Mouse (Mus musculus) hindbrain, embryonic 15.5 days (tissue): ENCODE data around the gene Hist1h4h. TPM values are rescaled to one million over a fixed set of nuclear protein-coding genes. Genes with fewer than 3 reads are reported as not detected.

ENCODE experiments used
- ATAC-seq: fragments of 200-750 bp; cut with Nextera tagmentation; 2 replicates; pipeline ENCODE4 v1.8.0; 2017; ENCODE audit warnings: low read depth, moderate number of reproducible peaks, moderate TSS enrichment; ENCODE audit not compliant: low FRiP score
- H3K27ac ChIP-seq: fragments of 300-500 bp; sonication (generic); replicated peaks from 2 replicates; pipeline ENCODE4 v1.5.1; 2015; ENCODE audit warnings: mild to moderate bottlenecking, inconsistent platforms
- H3K27me3 ChIP-seq: fragments of 300-500 bp; sonication (generic); 2 replicates; pipeline ENCODE4 v1.6.1; 2015; ENCODE audit warnings: control low read depth, inconsistent platforms
- H3K36me3 ChIP-seq: fragments of 300-500 bp; sonication (generic); 2 replicates; pipeline ENCODE4 v1.6.1; 2015; ENCODE audit warnings: control low read depth, inconsistent platforms
- H3K4me1 ChIP-seq: fragments of 300-500 bp; sonication (generic); replicated peaks from 2 replicates; pipeline ENCODE4 v1.6.1; 2015; ENCODE audit warnings: control low read depth, inconsistent platforms
- H3K4me2 ChIP-seq: fragments of 300-500 bp; sonication (generic); 2 replicates; pipeline ENCODE4 v1.6.1; 2015; ENCODE audit warnings: moderate library complexity, mild to moderate bottlenecking, inconsistent platforms
- H3K4me3 ChIP-seq: fragments of 300-500 bp; sonication (generic); 2 replicates; pipeline ENCODE4 v1.5.1; 2015; ENCODE audit warnings: mild to moderate bottlenecking, inconsistent platforms
- H3K9ac ChIP-seq: fragments of 300-500 bp; sonication (generic); 2 replicates; pipeline ENCODE4 v1.6.1; 2015; ENCODE audit warnings: inconsistent platforms
- H3K9me3 ChIP-seq: fragments of 300-500 bp; sonication (generic); 2 replicates; pipeline ENCODE4 v1.6.1; 2016; ENCODE audit warnings: control low read depth, inconsistent platforms
- WGBS: fragments of 180-500 bp; shearing (Covaris S2); methylation state at CpG from one replicate; pipeline ENCODE4 v1.1.7; 2015; 5-methylcytosine and 5-hydroxymethylcytosine counted together
- polyA plus RNA-seq: library from polyadenylated mRNA; unstranded; fragments of >200 nt; fragmentation: Nextera tagmentation; extraction: Ambion mirVana; gene quantifications from 2 replicates; pipeline ENCODE4 v1.2.1, GENCODE M21; 2015

The Hist1h4h gene
- polyA plus RNA-seq, 1 experiment from 2014 or later = 1.7 TPM

DNA sequence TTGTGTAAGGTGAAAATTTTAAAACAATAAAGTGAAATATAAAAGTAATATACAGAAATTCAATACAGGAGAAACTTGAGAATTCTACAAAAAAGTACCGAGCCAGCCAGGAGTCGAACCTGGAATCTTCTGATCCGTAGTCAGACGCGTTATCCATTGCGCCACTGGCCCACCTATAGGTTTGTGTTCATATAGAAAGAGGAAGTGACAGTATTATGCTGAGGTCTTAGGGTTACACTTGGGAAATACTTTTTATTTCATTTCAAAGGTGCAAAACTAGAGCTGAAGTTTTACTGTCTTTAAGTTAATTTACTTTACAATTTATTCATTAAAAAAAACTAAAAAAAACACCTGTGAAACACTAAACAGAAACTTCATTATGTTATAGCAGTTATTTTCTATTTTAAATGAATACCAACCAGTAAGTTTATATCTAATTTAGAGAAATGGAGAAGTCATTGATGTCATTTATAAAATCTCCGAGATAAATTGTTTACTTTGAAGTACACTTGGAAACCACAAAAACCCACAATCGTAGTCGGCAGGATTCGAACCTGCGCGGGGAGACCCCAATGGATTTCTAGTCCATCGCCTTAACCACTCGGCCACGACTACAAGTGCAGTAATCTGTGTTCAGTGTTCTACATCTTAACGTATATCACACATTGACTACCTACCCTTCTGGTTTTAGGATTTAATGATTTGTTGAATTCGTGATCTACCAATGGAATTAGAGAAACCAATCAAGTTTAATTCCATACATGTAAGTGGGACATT, 30.2 kb upstream of the Hist1h4h start:
- 0 out of 2 replicates have a peak overlapping the region, but pooled peaks have one; percentile 2 for H3K4me2 ChIP-seq
- 3% methylated on average over 17 of the region's 17 CpGs for WGBS

DNA sequence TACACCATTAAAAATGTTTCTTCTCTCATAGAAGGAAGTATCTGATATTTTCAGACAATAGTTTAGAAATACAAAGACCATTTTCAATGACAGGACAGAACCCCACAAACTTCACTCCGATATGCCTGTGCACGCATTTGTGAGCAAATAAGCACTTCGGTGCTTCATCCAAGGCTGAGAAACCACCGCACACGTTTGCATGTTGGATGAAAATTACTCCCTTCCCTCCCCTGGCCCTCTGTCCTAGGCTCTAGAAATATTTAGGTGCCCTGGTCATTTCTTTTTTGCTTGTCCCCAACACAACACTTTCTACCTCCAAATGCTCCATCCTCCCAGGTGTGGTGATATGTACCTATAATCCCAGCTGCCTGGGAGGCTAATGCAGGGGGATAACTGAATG, 29.3 kb upstream of the Hist1h4h start:
- Histone ChIP-seq H3K4me2 (peak overlapping the region; percentile 11; the same call in 1 of the 2 replicates), H3K27me3 (peaks cover 21% of the 10 kb centered on the region), H3K9me3 (no peaks in the 10 kb centered on the region), H3K9ac (no peak overlapping the region), H3K4me1 (peaks cover 17% of the 10 kb centered on the region; the same call in 1 of the 2 replicates), H3K4me3 (no peak overlapping the region), H3K36me3 (no peaks in the 10 kb centered on the region), H3K27ac (no peak overlapping the region)
- ATAC-seq = no peak
- WGBS = 33% methylated on average over 5 of the region's 5 CpGs

More for the DNA sequence above, 30.2 kb upstream of the Hist1h4h start:
- ATAC-seq = peak; percentile 61; the same call in 1 of the 2 replicates
- Histone ChIP-seq H3K36me3 (no peaks in the 10 kb centered on the region), H3K27me3 (peaks cover 21% of the 10 kb centered on the region), H3K9ac (no peak overlapping the region), H3K27ac (no peak overlapping the region), H3K4me1 (peaks cover 12% of the 10 kb centered on the region; the same call in 1 of the 2 replicates), H3K4me3 (no peak overlapping the region), H3K9me3 (no peaks in the 10 kb centered on the region)

DNA sequence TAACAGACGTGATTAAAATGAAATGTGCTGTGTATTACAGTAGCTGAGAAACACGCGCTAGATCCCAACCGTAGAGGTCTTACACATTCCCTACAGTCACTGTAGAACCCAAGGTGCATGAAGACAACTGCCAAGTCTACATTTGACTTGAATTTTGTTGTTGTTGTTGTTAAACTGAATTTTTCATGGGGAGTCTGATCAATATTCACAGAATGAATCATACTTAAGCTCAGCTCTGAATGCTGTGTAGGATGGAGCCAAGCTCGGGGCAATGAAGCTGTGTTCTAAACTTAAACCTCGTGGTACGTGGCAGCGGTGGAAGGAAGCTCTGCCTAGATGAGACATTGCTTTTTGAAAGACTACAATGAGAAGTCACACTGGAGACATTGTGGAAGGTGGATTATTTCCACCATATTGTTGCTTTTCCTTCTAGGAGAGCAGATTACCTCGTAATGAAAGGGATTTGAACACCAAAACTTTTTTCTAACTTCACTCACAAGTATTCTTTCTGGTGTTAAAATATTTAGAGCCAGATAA, 28.8 kb upstream of the Hist1h4h start:
- peaks cover 17% of the 10 kb centered on the region; the same call in 1 of the 2 replicates for H3K4me1 ChIP-seq
- ATAC-seq = no peak
- WGBS = 34% methylated on average over 9 of the region's 9 CpGs
- H3K27ac ChIP-seq = no peak overlapping the region
- no peak overlapping the region for H3K9ac ChIP-seq
- H3K4me3 ChIP-seq = no peak overlapping the region
- H3K9me3 ChIP-seq = no peaks in the 10 kb centered on the region
- H3K27me3 ChIP-seq = peaks cover 18% of the 10 kb centered on the region
- H3K4me2 ChIP-seq = peak overlapping the region; percentile 11; the same call in 1 of the 2 replicates
- H3K36me3 ChIP-seq = no peaks in the 10 kb centered on the region

DNA sequence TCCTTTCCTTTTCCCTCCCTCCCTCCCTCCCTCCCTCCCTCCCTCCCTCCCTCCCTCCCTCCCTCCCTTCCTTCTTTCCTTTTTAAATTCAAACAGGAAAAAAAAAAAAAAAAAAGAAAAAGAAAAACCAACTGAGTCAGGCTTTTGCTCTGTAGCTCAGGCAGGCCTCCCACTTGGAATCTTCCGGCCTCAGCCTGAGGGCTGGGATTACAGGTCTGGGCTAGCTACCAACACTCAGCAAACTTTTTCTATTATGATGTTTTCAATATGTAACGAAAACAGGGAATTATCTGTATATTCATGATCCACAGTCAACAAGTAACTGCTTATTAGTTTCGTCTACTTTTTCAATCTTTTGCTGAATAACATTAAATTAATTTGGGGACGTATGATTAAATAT, 27.9 kb upstream of the Hist1h4h start:
- no peak for ATAC-seq
- WGBS = 41% methylated on average over 4 of the region's 4 CpGs
- no peak overlapping the region for H3K27ac ChIP-seq
- no peaks in the 10 kb centered on the region for H3K36me3 ChIP-seq
- H3K27me3 ChIP-seq = peaks cover 18% of the 10 kb centered on the region
- peaks cover 19% of the 10 kb centered on the region; the same call in 1 of the 2 replicates for H3K4me1 ChIP-seq
- no peaks in the 10 kb centered on the region for H3K9me3 ChIP-seq
- no peak overlapping the region for H3K9ac ChIP-seq
- no peak overlapping the region for H3K4me3 ChIP-seq
- H3K4me2 ChIP-seq = no peak overlapping the region

DNA sequence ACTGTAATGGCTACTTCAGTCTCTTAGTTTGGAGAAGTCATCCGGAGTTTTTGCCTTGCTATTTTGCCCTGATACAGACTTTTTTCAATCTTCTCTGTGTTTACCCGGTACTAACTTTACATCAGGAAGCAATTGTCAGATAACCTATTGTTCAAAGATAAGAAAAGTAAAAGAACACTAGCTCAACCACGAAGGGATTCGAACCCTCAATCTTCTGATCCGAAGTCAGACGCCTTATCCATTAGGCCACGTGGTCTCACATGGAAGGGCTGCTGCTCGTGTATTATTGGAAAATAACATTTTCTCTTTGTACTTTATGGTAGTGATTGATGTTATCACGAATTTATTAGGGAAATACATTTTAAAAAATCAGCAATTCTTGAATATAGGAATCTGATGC, 27.1 kb upstream of the Hist1h4h start:
- H3K27ac ChIP-seq = no peak overlapping the region
- 2% methylated on average over 9 of the region's 9 CpGs for WGBS
- no peaks in the 10 kb centered on the region for H3K9me3 ChIP-seq
- H3K27me3 ChIP-seq = peaks cover 14% of the 10 kb centered on the region
- peak overlapping the region; percentile 12; the same call in 1 of the 2 replicates for H3K4me3 ChIP-seq
- H3K9ac ChIP-seq = no peak overlapping the region
- peak overlapping the region; percentile 39 for H3K4me2 ChIP-seq
- H3K36me3 ChIP-seq = no peaks in the 10 kb centered on the region
- H3K4me1 ChIP-seq = peaks cover 13% of the 10 kb centered on the region; the same call in 1 of the 2 replicates
- ATAC-seq = 0 out of 2 replicates have a peak, but pooled peaks have one; percentile 39

DNA sequence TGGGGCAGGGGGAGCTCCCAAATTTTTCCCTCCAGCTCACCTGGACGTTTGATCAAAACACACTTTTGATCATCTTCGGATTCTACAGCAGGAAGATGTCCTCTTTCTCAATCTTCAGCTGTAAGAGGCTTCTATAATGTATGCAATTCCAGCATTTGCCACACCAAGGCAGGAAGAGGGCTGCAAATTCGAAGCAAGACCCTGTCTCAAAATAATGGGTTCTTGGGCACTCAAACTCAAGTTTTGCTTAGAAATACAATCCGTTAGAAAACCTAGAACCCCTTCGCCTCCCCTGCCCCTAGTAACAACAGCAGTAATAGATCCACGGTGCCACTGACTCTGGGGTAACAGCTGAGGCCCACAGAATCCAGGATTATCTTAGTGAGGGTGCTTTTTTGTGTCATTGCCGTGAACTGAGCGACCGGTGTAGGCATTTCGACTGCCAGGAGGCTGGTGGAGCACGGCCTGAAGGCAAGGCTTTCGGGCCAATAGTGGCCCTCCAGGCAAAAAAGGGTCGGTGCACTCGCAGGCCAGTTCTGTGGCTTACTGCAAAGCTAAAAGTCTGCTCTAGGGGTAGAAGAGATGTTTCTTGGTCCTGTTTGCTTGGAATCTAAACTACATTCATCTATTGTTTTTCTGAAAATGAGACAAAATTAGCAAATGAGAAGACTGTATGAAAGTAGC, 25.0 kb upstream of the Hist1h4h start:
- Histone ChIP-seq H3K4me2 (peak overlapping the region; percentile 43), H3K4me1 (peaks cover 12% of the 10 kb centered on the region; the same call in 1 of the 2 replicates), H3K36me3 (no peaks in the 10 kb centered on the region), H3K27ac (no peak overlapping the region), H3K9ac (no peak overlapping the region), H3K9me3 (no peaks in the 10 kb centered on the region), H3K4me3 (peak overlapping the region; percentile 9), H3K27me3 (peaks cover 6% of the 10 kb centered on the region)
- no peak for ATAC-seq
- WGBS = 6% methylated on average over 14 of the region's 14 CpGs

DNA sequence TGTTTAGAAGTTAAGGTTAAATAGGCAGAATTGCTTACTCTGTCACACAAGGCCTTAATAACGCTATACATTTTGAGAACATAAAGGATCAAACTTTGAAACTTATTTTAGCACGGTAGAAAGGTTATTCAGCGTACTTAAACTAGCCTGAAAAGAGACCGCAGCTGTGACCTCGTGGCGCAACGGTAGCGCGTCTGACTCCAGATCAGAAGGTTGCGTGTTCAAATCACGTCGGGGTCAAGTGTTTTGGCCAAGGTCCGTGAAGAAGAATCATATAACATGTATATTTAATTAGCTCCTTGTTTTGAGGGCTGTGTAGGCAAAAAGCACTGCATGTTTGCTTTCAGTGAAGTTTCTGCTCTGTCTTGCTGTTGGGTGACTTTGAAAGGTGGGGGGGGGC, 24.5 kb upstream of the Hist1h4h start:
- 6% methylated on average over 13 of the region's 13 CpGs for WGBS
- H3K4me1 ChIP-seq = peaks cover 12% of the 10 kb centered on the region; the same call in 1 of the 2 replicates
- H3K27ac ChIP-seq = no peak overlapping the region
- H3K9me3 ChIP-seq = no peaks in the 10 kb centered on the region
- no peak for ATAC-seq
- peak overlapping the region; percentile 9 for H3K4me3 ChIP-seq
- no peaks in the 10 kb centered on the region for H3K36me3 ChIP-seq
- H3K9ac ChIP-seq = no peak overlapping the region
- peaks cover 6% of the 10 kb centered on the region for H3K27me3 ChIP-seq
- peak overlapping the region; percentile 43 for H3K4me2 ChIP-seq

DNA sequence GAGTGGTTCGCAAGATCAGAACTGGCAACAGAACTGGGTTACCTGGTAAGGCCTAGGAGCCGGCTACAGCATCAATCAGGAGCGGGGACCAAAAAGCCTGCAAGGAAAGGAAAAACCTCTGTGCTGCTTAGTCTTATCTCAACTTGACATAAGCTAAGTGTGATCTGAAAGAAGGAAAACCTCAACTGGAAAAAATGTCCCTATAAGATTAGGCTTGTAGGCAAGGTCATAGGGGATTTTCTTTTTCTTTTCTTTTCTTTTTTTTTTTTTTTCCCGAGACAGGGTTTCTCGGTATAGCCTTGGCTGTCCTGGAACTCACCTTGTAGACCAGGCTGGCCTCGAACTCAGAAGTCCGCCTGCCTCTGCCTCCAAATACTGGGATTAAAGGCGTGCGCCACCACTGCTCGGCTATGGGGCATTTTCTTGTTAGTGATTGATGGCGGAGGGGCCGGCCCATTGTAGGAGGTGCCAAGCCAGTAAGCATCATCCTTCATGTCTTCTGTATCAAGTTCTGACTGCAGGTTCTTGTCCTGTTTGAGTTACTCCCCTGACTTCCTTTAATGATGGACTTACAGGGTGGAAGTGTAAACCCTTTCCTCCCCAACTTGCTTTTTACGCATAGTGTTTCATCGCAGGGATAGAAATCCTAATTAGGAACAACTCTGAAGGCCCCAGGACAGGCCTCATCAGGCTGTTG, 23.9 kb upstream of the Hist1h4h start:
- 21% methylated on average over 14 of the region's 14 CpGs for WGBS
- no peaks in the 10 kb centered on the region for H3K9me3 ChIP-seq
- H3K4me2 ChIP-seq = peak overlapping the region; percentile 43
- H3K36me3 ChIP-seq = no peaks in the 10 kb centered on the region
- no peak overlapping the region for H3K4me3 ChIP-seq
- H3K27ac ChIP-seq = no peak overlapping the region
- H3K27me3 ChIP-seq = peaks cover 3% of the 10 kb centered on the region; the same call in 1 of the 2 replicates
- no peak overlapping the region for H3K9ac ChIP-seq
- no peak for ATAC-seq
- H3K4me1 ChIP-seq = peaks cover 12% of the 10 kb centered on the region; the same call in 1 of the 2 replicates

DNA sequence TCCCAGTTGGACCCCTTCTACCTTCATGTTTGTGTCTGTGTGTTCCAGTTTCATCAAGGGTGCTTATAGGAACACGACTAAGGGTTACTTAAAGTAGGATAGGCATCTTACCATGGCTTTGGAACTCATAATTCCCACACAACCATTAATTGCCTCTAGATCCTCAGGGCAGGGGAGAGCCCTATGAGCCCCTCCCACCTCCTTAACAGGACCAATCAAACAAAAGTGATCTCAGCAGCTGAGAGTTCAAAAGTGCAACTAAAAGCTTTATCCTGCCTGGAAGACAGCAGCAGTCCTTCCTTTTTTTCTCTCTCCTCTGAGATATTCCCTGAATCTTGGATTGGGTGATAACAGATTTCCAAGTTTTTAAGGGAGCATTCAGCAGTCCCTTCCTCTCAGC, 20.7 kb upstream of the Hist1h4h start:
- H3K27me3 ChIP-seq = peaks cover 3% of the 10 kb centered on the region; the same call in 1 of the 2 replicates
- WGBS = 42% methylated on average over 1 of the region's 1 CpGs
- no peak for ATAC-seq
- H3K4me3 ChIP-seq = no peak overlapping the region
- H3K4me1 ChIP-seq = peaks cover 10% of the 10 kb centered on the region; the same call in 1 of the 2 replicates
- H3K9ac ChIP-seq = no peak overlapping the region
- H3K4me2 ChIP-seq = no peak overlapping the region
- H3K27ac ChIP-seq = no peak overlapping the region
- no peaks in the 10 kb centered on the region for H3K36me3 ChIP-seq
- no peaks in the 10 kb centered on the region for H3K9me3 ChIP-seq

DNA sequence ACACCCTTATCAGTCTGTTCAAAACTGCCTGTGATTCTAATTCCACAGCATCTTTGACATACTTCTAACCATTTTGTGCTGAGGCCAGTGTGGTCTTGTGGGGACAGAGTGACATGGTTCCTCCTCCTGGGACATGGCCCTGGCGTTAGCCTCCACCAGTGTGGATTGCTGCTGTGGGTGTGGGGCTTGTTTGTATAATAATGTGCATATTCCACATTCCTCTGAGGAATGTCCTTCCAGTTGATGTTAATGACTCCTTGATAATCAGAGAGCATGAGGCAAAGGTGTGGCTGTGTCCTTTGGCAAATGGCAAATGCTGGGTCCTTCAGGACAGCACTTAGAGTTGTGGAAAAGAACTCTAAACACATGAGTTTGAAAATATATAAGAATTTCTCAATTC, 17.3 kb upstream of the Hist1h4h start:
- H3K9me3 ChIP-seq = no peaks in the 10 kb centered on the region
- ATAC-seq = no peak
- H3K27ac ChIP-seq = no peak overlapping the region
- H3K4me3 ChIP-seq = no peak overlapping the region
- WGBS = 92% methylated on average over 1 of the region's 1 CpGs
- H3K36me3 ChIP-seq = no peaks in the 10 kb centered on the region
- no peak overlapping the region for H3K4me2 ChIP-seq
- no peak overlapping the region for H3K9ac ChIP-seq
- H3K27me3 ChIP-seq = no peaks in the 10 kb centered on the region
- H3K4me1 ChIP-seq = peaks cover 7% of the 10 kb centered on the region

DNA sequence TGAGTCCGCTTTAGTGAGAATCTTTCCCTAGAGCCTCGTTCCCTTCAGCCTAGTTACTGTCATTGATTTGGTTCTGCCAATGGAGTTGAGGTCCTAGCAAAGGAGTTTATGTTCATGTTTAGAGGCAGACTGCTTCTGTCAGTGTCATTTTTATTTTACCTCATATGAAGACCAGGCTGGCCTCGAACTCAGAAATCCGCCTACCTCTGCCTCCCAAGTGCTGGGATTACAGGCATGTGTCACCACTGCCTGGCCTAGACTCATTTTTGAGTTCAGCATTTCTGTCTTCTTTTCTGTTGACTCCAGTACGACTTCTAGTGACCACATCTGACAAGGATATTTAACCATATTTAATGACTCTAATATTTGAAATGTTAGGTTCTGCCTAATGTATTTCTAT, 15.6 kb upstream of the Hist1h4h start:
- Histone ChIP-seq H3K4me1 (peaks cover 17% of the 10 kb centered on the region), H3K36me3 (no peaks in the 10 kb centered on the region), H3K4me2 (no peak overlapping the region), H3K27me3 (no peaks in the 10 kb centered on the region), H3K27ac (no peak overlapping the region), H3K9me3 (no peaks in the 10 kb centered on the region), H3K9ac (no peak overlapping the region), H3K4me3 (no peak overlapping the region)
- 76% methylated on average over 5 of the region's 5 CpGs for WGBS
- no peak for ATAC-seq
